Mouse (Mus musculus): ENCODE measurements around the gene Mark3.

Mark3 gene

GRCm38 (mm10) chr12:111694271-111694781, 120.0 kb downstream of the Mark3 start:
- in situ Hi-C loops (cut with MboI, MseI): no loop called here

GRCm38 (mm10) chr12:111694880-111695804, 120.8 kb downstream of the Mark3 start:
- in situ Hi-C loops (cut with MboI, MseI): no loop called here

DNA sequence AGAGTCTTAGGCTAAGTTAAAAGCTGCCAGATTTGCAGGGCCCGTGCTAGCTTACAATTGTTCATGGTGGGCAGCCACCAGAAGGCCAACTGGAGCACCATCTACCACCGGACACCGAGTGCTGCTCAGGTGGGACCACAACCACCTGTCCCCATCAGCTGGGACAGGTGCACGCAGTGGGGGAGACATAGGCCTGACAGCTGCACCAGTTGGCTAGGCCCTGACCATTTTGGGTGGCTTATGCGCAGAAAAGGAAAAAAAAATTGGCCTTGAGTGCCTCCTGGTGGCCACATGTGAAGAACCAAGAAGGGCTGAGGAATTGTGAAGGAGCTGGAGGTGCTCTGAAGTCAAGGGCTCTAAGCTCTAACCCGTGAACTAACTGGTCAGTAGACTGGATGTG, 121.9 kb downstream of the Mark3 start:
- in situ Hi-C loops (cut with MboI, MseI): no loop called here

DNA sequence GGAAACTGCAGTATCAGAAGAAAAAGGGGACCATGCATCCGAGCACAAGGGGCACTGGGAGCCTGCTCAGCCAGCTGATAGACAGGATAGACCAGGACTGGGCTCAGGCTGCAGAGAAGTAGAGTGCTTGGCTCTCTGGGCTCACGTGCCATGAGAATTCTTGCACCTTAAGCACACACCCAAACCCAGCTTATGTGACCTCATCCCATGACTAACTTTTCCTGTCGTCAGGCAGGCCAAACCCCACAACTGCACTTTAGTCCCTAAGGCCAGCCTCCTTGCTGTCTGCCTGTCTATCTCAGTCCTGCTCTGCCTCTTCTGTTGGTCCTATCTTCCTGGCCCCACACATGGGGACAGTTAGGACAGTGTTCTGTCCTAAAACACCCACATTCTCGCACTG, 123.4 kb downstream of the Mark3 start:
- in situ Hi-C loops (cut with MboI, MseI): no loop called here

DNA sequence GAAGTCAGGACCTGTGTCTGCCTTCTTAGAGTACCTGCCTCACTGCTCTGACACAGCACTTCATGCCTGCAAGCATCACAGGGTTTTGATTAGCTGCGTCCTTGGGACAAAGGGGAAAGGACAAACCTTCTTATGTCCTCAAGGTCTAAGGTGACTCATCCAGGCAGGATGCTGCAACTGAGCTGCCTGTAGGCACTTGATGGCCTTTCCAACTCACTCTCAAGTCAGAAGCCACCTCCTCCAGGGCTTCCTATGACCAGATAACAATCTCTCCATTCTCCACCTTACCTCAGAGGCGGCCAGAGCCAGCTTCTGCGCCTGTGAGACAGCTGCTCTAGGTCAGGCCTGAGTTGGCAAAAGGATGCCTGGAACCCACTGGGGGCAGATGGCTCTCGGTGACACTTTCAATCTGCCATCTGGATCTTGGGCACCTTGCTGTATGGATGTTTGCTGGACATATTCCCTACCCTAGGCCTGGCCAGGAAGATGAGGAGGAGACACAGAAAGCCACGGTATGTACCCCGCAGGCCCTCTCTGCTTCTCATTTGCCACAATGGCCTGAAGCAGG, 124.1 kb downstream of the Mark3 start:
- in situ Hi-C loops (cut with MboI, MseI): no loop called here

- in situ Hi-C loops (cut with MboI, MseI): no loop called here
Observed at GRCm38 (mm10) chr12:111699542-111699941, 125.2 kb downstream of the Mark3 start.

DNA sequence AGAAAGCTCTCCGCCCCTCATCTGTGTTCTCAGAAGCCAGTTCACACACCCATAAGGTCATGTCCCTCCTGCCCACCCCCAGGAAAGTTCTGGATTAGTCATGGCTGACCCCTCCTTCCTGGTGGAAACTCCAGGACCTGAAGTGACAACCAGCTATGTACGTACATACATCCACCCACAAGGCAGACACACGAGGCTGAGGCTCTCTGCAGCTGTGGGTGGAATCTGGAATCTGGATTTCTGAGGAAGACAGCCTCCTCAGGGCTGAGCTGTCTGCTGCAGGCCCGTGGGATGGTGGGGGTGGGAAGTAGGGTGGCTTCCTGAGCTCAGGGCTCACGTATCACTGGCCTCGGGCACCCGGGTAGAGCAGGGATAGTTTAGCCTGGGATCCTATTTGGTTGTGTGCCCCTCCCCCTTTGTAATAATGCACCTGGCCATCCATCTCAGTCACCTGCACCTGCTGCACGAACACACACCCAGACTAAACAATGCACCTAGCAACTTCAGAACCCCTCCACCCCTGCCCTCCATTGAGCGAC, 126.7 kb downstream of the Mark3 start:
- in situ Hi-C loops (cut with MboI, MseI): no loop called here

DNA sequence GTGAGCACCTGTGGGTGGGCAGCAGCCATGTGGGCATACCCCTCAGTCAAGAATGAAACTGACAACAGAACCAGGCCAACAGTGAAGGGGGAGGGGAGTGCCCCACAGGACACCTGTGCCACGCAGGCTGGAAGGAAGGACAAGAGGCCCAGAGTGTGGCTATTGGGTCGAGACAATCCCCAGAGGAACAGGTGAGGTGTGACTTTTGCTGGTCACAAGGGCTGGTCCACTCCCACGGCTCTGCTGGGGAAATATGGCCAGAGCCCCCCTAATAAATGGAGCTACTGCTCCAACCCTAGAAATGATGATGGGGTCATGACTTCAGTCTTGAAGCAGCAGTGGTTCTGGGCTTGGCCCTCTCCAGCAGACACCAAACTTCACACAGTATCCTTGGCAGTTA, 129.0 kb downstream of the Mark3 start:
- in situ Hi-C loops (cut with MboI, MseI): no loop called here

DNA sequence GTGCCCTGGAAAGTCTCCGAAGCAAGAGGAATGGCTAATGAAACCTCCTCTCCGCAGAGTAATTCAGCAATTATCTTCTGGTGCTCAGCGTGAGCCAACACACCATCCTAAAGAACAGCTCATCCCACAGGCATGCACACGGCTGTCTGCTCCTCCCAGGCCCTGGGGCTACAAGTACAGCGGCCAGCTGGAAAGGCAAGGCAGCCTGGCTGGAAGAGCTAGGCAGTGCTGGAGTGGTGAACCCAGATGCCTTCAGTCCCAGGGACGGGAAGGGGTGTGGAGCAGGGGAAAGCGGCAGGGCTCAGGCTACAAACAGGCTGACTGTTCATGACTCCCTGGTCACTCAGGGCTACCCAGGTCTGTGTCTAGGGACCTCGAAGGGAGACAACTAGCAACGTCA, 130.3 kb downstream of the Mark3 start:
- in situ Hi-C loops (cut with MboI, MseI): no loop called here

GRCm38 (mm10) chr12:111705186-111705973, 131.1 kb downstream of the Mark3 start:
- in situ Hi-C loops (cut with MboI, MseI): no loop called here
